Mouse (Mus musculus) intestine, postnatal 0 days (tissue): Measurements from ENCODE around the gene Rassf5. TPM values are rescaled to one million over a fixed set of nuclear protein-coding genes. Genes with fewer than 3 reads are reported as not detected.

Experiments used
- ATAC-seq: fragments of 200-750 bp; cut with Nextera tagmentation; 2 replicates; pipeline ENCODE4 v1.8.0; 2017; ENCODE audit warnings: mild to moderate bottlenecking, moderate TSS enrichment, moderate library complexity
- H3K27ac ChIP-seq: fragments of 300-500 bp; sonication (generic); 2 replicates; pipeline ENCODE4 v1.5.1; 2014; ENCODE audit warnings: mild to moderate bottlenecking, low read depth, low read length, moderate library complexity
- H3K27me3 ChIP-seq: fragments of 300-500 bp; sonication (generic); replicated peaks from 2 replicates; pipeline ENCODE4 v1.6.1; 2014; ENCODE audit warnings: low read length, mixed read lengths; ENCODE audit not compliant: control insufficient read depth, insufficient read depth
- H3K36me3 ChIP-seq: fragments of 300-500 bp; sonication (generic); 2 replicates; pipeline ENCODE4 v1.6.1; 2014; ENCODE audit warnings: mild to moderate bottlenecking, moderate library complexity; ENCODE audit not compliant: control insufficient read depth, insufficient read depth
- H3K4me1 ChIP-seq: fragments of 300-500 bp; sonication (generic); replicated peaks from 2 replicates; pipeline ENCODE4 v1.6.1; 2014; ENCODE audit warnings: antibody characterized with exemption, low read length, mixed read lengths; ENCODE audit not compliant: control insufficient read depth, insufficient read depth
- H3K4me2 ChIP-seq: fragments of 300-500 bp; sonication (generic); replicated peaks from 2 replicates; pipeline ENCODE4 v1.6.1; 2014; ENCODE audit warnings: low read depth, mild to moderate bottlenecking, moderate library complexity
- H3K4me3 ChIP-seq: fragments of 300-500 bp; sonication (generic); 2 replicates; pipeline ENCODE4 v1.5.1; 2014; ENCODE audit warnings: low read depth, low read length
- H3K9ac ChIP-seq: fragments of 300-500 bp; sonication (generic); 2 replicates; pipeline ENCODE4 v1.6.1; 2014; ENCODE audit warnings: mild to moderate bottlenecking, low read depth, low read length
- H3K9me3 ChIP-seq: fragments of 300-500 bp; sonication (generic); 2 replicates; pipeline ENCODE4 v1.6.1; 2016; ENCODE audit warnings: mixed run types; ENCODE audit not compliant: control insufficient read depth
- CTCF ChIP-seq: sonication (generic); IDR thresholded peaks from 2 replicates; pipeline ENCODE4 v1.5.1; 2016; ENCODE audit warnings: low read depth, mild to moderate bottlenecking, control low read depth, antibody characterized with exemption, moderate library complexity
- WGBS: fragments of 180-500 bp; shearing (Covaris S2); extraction: QIAGEN DNeasy Blood & Tissue Kit; methylation state at CpG from one replicate; pipeline ENCODE4 v1.1.7; 2014; 5-methylcytosine and 5-hydroxymethylcytosine counted together
- polyA plus RNA-seq: library from polyadenylated mRNA; unstranded; fragments of >200 nt; fragmentation: Nextera tagmentation; extraction: Ambion mirVana; gene quantifications from 2 replicates; pipeline ENCODE4 v1.2.1, GENCODE M21; 2015

The Rassf5 gene
- polyA plus RNA-seq, 1 experiment from 2014 or later = 6.4 TPM

- Histone ChIP-seq H3K9ac (no peak overlapping the region), H3K4me2 (no peak overlapping the region), H3K4me3 (no peak overlapping the region), H3K27me3 (no peaks in the 10 kb centered on the region), H3K4me1 (0 out of 2 replicates have a peak, but pooled peaks cover 5% of the 10 kb centered on the region), H3K9me3 (no peaks in the 10 kb centered on the region), H3K36me3 (peaks cover 7% of the 10 kb centered on the region; the same call in 1 of the 2 replicates), H3K27ac (no peak overlapping the region)
- no peak for ATAC-seq
- 70% methylated on average over 5 of the region's 5 CpGs for WGBS
- no peak for TF ChIP-seq CTCF
Measured at GRCm38 (mm10) chr1:131286803-131287202, 41.7 kb upstream of the Rassf5 start.

GRCm38 (mm10) chr1:131284616-131285015 is 39.6 kb upstream of the Rassf5 start:
- no peak overlapping the region for H3K4me2 ChIP-seq
- WGBS = 69% methylated on average over 4 of the region's 4 CpGs
- no peaks in the 10 kb centered on the region for H3K9me3 ChIP-seq

GRCm38 (mm10) chr1:131284167-131284566 is 39.1 kb upstream of the Rassf5 start:
- Histone ChIP-seq H3K9me3 (no peaks in the 10 kb centered on the region), H3K4me1 (0 out of 2 replicates have a peak, but pooled peaks cover 5% of the 10 kb centered on the region), H3K4me3 (no peak overlapping the region), H3K27ac (no peak overlapping the region), H3K36me3 (no peaks in the 10 kb centered on the region; the same call in 1 of the 2 replicates), H3K9ac (no peak overlapping the region), H3K4me2 (no peak overlapping the region), H3K27me3 (no peaks in the 10 kb centered on the region)
- 76% methylated on average over 1 of the region's 1 CpGs for WGBS
- TF ChIP-seq CTCF = no peak
- ATAC-seq = no peak

More at GRCm38 (mm10) chr1:131284616-131285015, 39.6 kb upstream of the Rassf5 start:
- Histone ChIP-seq H3K27me3 (no peaks in the 10 kb centered on the region), H3K27ac (no peak overlapping the region), H3K36me3 (no peaks in the 10 kb centered on the region; the same call in 1 of the 2 replicates), H3K4me3 (no peak overlapping the region), H3K9ac (no peak overlapping the region), H3K4me1 (0 out of 2 replicates have a peak, but pooled peaks cover 5% of the 10 kb centered on the region)
- TF ChIP-seq CTCF = no peak
- no peak for ATAC-seq

- H3K9me3 ChIP-seq = no peaks in the 10 kb centered on the region
- H3K27me3 ChIP-seq = no peaks in the 10 kb centered on the region
- H3K4me3 ChIP-seq = no peak overlapping the region
- no peak overlapping the region for H3K27ac ChIP-seq
- H3K36me3 ChIP-seq = no peaks in the 10 kb centered on the region
- WGBS = 30% methylated on average over 4 of the region's 4 CpGs
- H3K4me2 ChIP-seq = no peak overlapping the region
- TF ChIP-seq CTCF = no peak
- H3K4me1 ChIP-seq = peaks cover 8% of the 10 kb centered on the region; the same call in 1 of the 2 replicates
- no peak overlapping the region for H3K9ac ChIP-seq
- ATAC-seq = peak; percentile 37
Measured at GRCm38 (mm10) chr1:131281731-131282130, 36.7 kb upstream of the Rassf5 start.

GRCm38 (mm10) chr1:131280280-131280679 is 35.2 kb upstream of the Rassf5 start:
- Histone ChIP-seq H3K4me2 (peak overlapping the region; percentile 68; the same call in 1 of the 2 replicates), H3K27me3 (no peaks in the 10 kb centered on the region), H3K36me3 (no peaks in the 10 kb centered on the region), H3K9ac (no peak overlapping the region), H3K4me1 (peaks cover 8% of the 10 kb centered on the region; the same call in 1 of the 2 replicates), H3K27ac (no peak overlapping the region), H3K9me3 (no peaks in the 10 kb centered on the region), H3K4me3 (no peak overlapping the region)
- ATAC-seq = peak; percentile 72
- peak; percentile 58 for TF ChIP-seq CTCF
- 22% methylated on average over 3 of the region's 3 CpGs for WGBS

GRCm38 (mm10) chr1:131279456-131279776 is 34.4 kb upstream of the Rassf5 start, which contains the start of gene Ikbke:
Gene Ikbke, minus strand, starts transcription at chr1:131279606.
- WGBS = 19% methylated on average over 4 of the region's 4 CpGs
- H3K4me3 ChIP-seq = peak within 1 kb of the TSS; percentile 44
- no peaks in the 10 kb centered on the region for H3K9me3 ChIP-seq
- peaks cover 8% of the 10 kb centered on the region; the same call in 1 of the 2 replicates for H3K4me1 ChIP-seq
- ATAC-seq = no peak
- H3K27ac ChIP-seq = peak within 1 kb of the TSS; percentile 54
- H3K9ac ChIP-seq = peak within 1 kb of the TSS; percentile 45
- TF ChIP-seq CTCF = no peak
- no peaks in the 10 kb centered on the region for H3K27me3 ChIP-seq
- no peaks in the 10 kb centered on the region for H3K36me3 ChIP-seq
- peak within 1 kb of the TSS; percentile 68 for H3K4me2 ChIP-seq
